Mouse (Mus musculus) liver, embryonic 14.5 days (tissue): ENCODE data around the gene Smarca5. TPM values are rescaled to one million over a fixed set of nuclear protein-coding genes. Genes with fewer than 3 reads are reported as not detected.
"Not testable (repeated sequence)": the region's sequence is repeated elsewhere in the genome, so short reads cannot be mapped to it uniquely, and the experiment has no call there.

Experiments
- ATAC-seq: fragments of 200-750 bp; cut with Nextera tagmentation; 2 replicates; pipeline ENCODE4 v1.8.0; 2017; ENCODE audit warnings: moderate number of reproducible peaks, mild to moderate bottlenecking, moderate library complexity; ENCODE audit not compliant: insufficient read depth
- DNase-seq, 3 experiments: peaks; one replicate each; pipeline ENCODE4 v3.0.0-alpha.2; 2012 to 2013; ENCODE audit warnings: low read depth in 3 of 3, low spot score in 3 of 3
- H3K27ac ChIP-seq: fragments of 300-500 bp; sonication (generic); 2 replicates; pipeline ENCODE4 v1.5.1; 2014; ENCODE audit warnings: moderate library complexity, mild to moderate bottlenecking, control low read depth, inconsistent platforms
- H3K27me3 ChIP-seq: fragments of 300-500 bp; sonication (generic); 2 replicates; pipeline ENCODE4 v1.6.1; 2014; ENCODE audit warnings: mild to moderate bottlenecking, low read length, moderate library complexity; ENCODE audit not compliant: control insufficient read depth, insufficient read depth
- H3K36me3 ChIP-seq: fragments of 300-500 bp; sonication (generic); replicated peaks from 2 replicates; pipeline ENCODE4 v1.6.1; 2014; ENCODE audit warnings: low read depth; ENCODE audit not compliant: control insufficient read depth, insufficient read depth
- H3K4me1 ChIP-seq, 2 experiments: fragments of 200-500 bp in 1 of 2; fragments of 300-500 bp in 1 of 2; sonication (generic) in 1 of 2; replicated peaks; 2 replicates each; pipeline ENCODE4 v1.6.1; 2012 to 2014; ENCODE audit warnings: antibody characterized with exemption in 1 of 2, inconsistent platforms in 1 of 2, low read length in 1 of 2; ENCODE audit not compliant: control insufficient read depth in 2 of 2, insufficient read depth in 2 of 2
- H3K4me2 ChIP-seq: fragments of 300-500 bp; sonication (generic); 2 replicates; pipeline ENCODE4 v1.6.1; 2014; ENCODE audit warnings: low read depth, mild to moderate bottlenecking, control low read depth, moderate library complexity
- H3K4me3 ChIP-seq, 2 experiments: fragments of 200-500 bp in 1 of 2; fragments of 300-500 bp in 1 of 2; sonication (generic) in 1 of 2; 2 replicates each; pipeline ENCODE4 v1.5.1; 2012 to 2014; ENCODE audit warnings: low read depth in 2 of 2, low read length in 2 of 2, mild to moderate bottlenecking in 2 of 2, control low read depth in 1 of 2, inconsistent platforms in 1 of 2, moderate library complexity in 1 of 2; ENCODE audit not compliant: insufficient read depth in 1 of 2
- H3K9ac ChIP-seq: fragments of 300-500 bp; sonication (generic); replicated peaks from 2 replicates; pipeline ENCODE4 v1.6.1; 2014; ENCODE audit warnings: mild to moderate bottlenecking, control low read depth, moderate library complexity
- H3K9me3 ChIP-seq: fragments of 300-500 bp; sonication (generic); 2 replicates; pipeline ENCODE4 v1.6.1; 2016; ENCODE audit warnings: low read length, mixed read lengths; ENCODE audit not compliant: control insufficient read depth
- CTCF ChIP-seq: IDR thresholded peaks from 2 replicates; pipeline ENCODE4 v1.5.1; 2016; ENCODE audit warnings: antibody characterized with exemption, low read depth, control low read depth
- EP300 ChIP-seq: IDR thresholded peaks from 2 replicates; pipeline ENCODE4 v1.6.1; 2016; ENCODE audit warnings: antibody characterized with exemption, low read depth
- WGBS: fragments of 180-500 bp; shearing (Covaris S2); extraction: QIAGEN DNeasy Blood & Tissue Kit; methylation state at CpG from one replicate; pipeline ENCODE4 v1.1.7; 2014; ENCODE audit not compliant: insufficient replicate concordance; 5-methylcytosine and 5-hydroxymethylcytosine counted together
- polyA plus RNA-seq, 2 experiments: library from polyadenylated mRNA; depleted of rRNA in 1 of 2; stranded (reverse) in 1 of 2; unstranded in 1 of 2; fragments of >200 nt; fragmentation: Nextera tagmentation in 1 of 2; extraction: Ambion mirVana in 1 of 2; gene quantifications; 2 replicates each; pipeline versions ENCODE4 v1.2.1 to v1.2.3; 2012 to 2014

The Smarca5 gene
- polyA plus RNA-seq (2012; rRNA removed), result 6.9 and 15.2 TPM in 2 replicates
- polyA plus RNA-seq (2014; fragmentation: Nextera tagmentation; extraction: Ambion mirVana), result 47.5 and 55.9 TPM in 2 replicates

DNA sequence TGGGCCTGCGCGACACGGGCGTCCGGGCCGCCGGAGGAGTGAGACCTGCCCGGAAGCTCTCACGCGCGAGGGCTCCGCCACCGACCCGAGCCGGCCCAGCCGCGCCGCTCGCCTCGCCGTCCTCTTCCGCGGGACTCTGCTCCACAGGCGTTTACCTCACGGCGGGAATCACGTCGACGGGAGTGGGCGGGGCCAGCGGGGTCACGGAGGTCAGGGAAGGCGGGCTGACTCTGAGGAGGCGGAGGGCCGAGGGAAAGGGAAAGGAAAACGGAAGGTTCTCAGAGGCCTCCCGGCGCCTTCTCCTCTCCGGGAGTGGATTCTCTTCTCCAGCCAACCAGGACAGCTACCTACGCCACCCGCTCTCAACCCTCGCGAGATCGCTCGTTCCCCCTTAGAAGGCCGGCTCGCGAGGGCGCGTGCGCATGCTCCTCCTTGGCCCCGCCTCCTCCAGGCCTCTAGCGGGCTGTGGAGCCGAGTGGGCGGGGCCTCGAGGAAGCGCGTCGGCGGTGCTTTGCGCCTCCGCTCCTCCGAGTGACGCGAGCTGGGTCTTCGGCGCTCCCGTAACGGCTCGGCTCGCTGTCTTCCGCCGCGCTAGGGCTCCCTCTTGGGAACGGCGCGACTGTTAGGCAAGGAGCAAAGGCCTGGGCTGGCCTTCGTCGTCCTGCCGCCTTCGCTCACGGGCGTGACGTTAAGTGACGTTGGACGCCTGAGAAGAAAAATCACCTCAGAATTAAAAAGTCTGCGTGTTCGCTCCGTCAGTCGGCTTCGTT lies at the start of gene Smarca5:
Gene Smarca5 (minus strand): TSS at position 343 of the 770 bp plus-strand sequence.
- H3K9me3 ChIP-seq, H3K27me3 ChIP-seq, H3K4me1 ChIP-seq: not testable (repeated sequence)
- peak within 1 kb of the TSS; percentile 78 to 99 for H3K4me3 ChIP-seq
- under 1% methylated on average over 74 of the region's 91 CpGs for WGBS
- peak; percentile 38; the same call in 1 of the 2 replicates for TF ChIP-seq CTCF
- TF ChIP-seq EP300, result 0 out of 2 replicates have a peak, but pooled peaks have one; percentile 24
- H3K27ac ChIP-seq, result peak within 1 kb of the TSS; percentile 97
- H3K9ac ChIP-seq, result peak within 1 kb of the TSS; percentile 97
- peak within 1 kb of the TSS; percentile 97 for H3K4me2 ChIP-seq
- DNase-seq (peak; percentile 80 to 87 (median 82)), ATAC-seq (peak; percentile 96)
- peaks cover 12% of the 10 kb centered on the region; the same call in 1 of the 2 replicates for H3K36me3 ChIP-seq

DNA sequence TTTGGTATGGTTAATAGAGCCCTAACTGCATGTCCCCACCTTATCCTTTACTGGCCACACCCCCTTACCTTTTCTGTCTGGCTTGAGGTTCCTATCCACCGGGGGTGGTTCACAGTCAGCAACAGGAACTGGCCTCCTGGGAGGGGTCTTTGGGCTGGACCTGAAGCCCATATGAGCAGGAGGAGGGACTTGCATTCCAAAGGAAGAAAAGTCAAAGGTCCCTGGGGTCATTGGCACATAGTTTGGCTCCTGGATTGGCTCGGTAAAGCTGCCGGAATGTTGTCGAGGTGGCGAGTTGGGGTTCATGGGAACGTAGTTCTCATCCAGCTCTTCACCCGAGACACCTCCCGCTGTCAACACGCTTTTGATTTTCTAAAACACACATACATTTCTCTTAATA lies 45.3 kb upstream of the Smarca5 start:
- no peaks in the 10 kb centered on the region for H3K9me3 ChIP-seq
- H3K4me2 ChIP-seq, result no peak overlapping the region
- H3K36me3 ChIP-seq, result peaks cover 42% of the 10 kb centered on the region
- DNase-seq (no peak), ATAC-seq (no peak)
- TF ChIP-seq EP300 (no peak), CTCF (no peak)
- 87% methylated on average over 9 of the region's 9 CpGs for WGBS
- no peaks in the 10 kb centered on the region for H3K27me3 ChIP-seq
- no peak overlapping the region for H3K4me3 ChIP-seq
- no peak overlapping the region for H3K27ac ChIP-seq
- H3K9ac ChIP-seq, result no peak overlapping the region
- no peaks in the 10 kb centered on the region for H3K4me1 ChIP-seq

DNA sequence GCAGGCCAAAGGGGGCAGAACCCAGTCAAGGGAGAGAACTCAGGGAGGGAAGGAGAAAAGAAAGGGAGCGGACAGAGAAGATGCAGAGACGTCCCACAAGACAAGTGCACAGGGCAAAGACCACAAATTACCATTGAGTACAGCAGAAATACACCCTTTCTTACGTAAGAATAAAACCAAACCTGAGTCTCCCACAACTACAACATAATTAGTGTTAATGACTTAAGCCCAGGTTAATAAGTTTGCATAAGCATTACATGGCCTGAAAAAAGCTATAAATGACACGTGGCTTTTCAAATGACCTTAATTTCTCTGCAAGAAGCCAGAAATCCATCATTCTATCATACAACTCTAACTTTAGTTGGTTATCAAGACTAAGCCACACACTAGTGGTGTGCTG lies 44.0 kb upstream of the Smarca5 start:
- Histone ChIP-seq H3K4me2 (no peak overlapping the region), H3K9me3 (no peaks in the 10 kb centered on the region), H3K36me3 (peaks cover 32% of the 10 kb centered on the region), H3K27me3 (no peaks in the 10 kb centered on the region), H3K27ac (no peak overlapping the region), H3K4me1 (no peaks in the 10 kb centered on the region), H3K9ac (no peak overlapping the region), H3K4me3 (no peak overlapping the region)
- TF ChIP-seq CTCF (no peak), EP300 (no peak)
- DNase-seq (no peak), ATAC-seq (no peak)
- 86% methylated on average over 4 of the region's 4 CpGs for WGBS

DNA sequence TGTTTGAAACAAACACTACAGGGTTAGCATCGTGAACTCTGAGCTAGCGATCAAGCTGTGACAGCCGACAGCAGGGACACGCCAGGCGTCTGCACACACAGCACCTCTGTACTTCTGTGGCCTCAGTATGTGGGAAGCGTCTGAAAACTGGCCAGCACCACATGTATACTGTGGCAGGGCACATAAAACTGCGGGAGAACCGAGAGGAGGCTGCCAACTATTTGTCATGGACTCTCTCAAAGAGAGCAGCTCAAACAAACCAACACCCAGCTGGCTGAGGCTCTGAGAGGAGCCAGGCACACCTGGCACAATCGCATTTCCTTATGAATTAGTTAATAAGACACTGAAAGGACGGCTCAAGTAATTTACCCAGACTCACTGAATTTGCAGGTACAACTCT lies 42.0 kb upstream of the Smarca5 start:
- no peaks in the 10 kb centered on the region for H3K4me1 ChIP-seq
- H3K4me2 ChIP-seq, result no peak overlapping the region
- TF ChIP-seq EP300, result no peak
- no peak for TF ChIP-seq CTCF
- H3K27ac ChIP-seq, result no peak overlapping the region
- ATAC-seq (no peak), DNase-seq (no peak)
- H3K9ac ChIP-seq, result no peak overlapping the region
- WGBS, result 79% methylated on average over 10 of the region's 10 CpGs
- no peak overlapping the region for H3K4me3 ChIP-seq
- H3K36me3 ChIP-seq, result peaks cover 30% of the 10 kb centered on the region
- no peaks in the 10 kb centered on the region for H3K27me3 ChIP-seq
- no peaks in the 10 kb centered on the region for H3K9me3 ChIP-seq

DNA sequence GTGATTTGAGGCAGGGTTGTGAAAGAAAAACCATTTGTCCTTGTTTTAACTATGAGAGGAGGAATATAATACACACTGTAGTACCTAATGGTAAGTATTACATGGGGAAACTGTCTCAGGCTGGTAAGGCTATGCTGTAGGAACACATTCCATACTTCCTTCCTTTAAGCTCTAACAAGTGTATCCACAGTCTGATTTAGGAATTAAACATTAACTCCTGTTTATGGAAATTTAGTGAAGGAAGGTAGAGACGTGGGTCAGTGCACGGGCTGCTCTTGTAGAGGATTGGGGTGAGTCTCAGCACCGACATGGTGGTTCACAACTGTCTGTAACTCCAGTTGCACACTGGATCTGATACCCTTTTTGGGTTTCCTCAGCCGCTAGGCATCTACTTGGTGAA lies 41.0 kb upstream of the Smarca5 start:
- ATAC-seq, result no peak
- H3K4me2 ChIP-seq, result no peak overlapping the region
- no peak overlapping the region for H3K9ac ChIP-seq
- H3K36me3 ChIP-seq, result peaks cover 30% of the 10 kb centered on the region
- no peaks in the 10 kb centered on the region for H3K27me3 ChIP-seq
- TF ChIP-seq CTCF (no peak), EP300 (no peak)
- no peak overlapping the region for H3K27ac ChIP-seq
- no peaks in the 10 kb centered on the region for H3K9me3 ChIP-seq
- WGBS, result 77% methylated on average over 4 of the region's 4 CpGs
- H3K4me3 ChIP-seq, result no peak overlapping the region
- H3K4me1 ChIP-seq, result no peaks in the 10 kb centered on the region
- DNase-seq, result no peak
